Mouse (Mus musculus) bone marrow, adult 2 months (tissue): Measurements from ENCODE around the gene Lrrc29.

ENCODE experiments used
- CTCF ChIP-seq: fragments of 200-500 bp; IDR thresholded peaks from 2 replicates; pipeline ENCODE4 v1.5.1; 2011; ENCODE audit warnings: low read length, control low read depth; ENCODE audit not compliant: control insufficient read depth, insufficient read depth
- POLR2A ChIP-seq: fragments of 200-500 bp; IDR thresholded peaks from 2 replicates; pipeline ENCODE4 v1.6.1; 2011; ENCODE audit warnings: low read depth, mild to moderate bottlenecking, control low read depth, low read length, borderline replicate concordance; ENCODE audit not compliant: control insufficient read depth

DNA sequence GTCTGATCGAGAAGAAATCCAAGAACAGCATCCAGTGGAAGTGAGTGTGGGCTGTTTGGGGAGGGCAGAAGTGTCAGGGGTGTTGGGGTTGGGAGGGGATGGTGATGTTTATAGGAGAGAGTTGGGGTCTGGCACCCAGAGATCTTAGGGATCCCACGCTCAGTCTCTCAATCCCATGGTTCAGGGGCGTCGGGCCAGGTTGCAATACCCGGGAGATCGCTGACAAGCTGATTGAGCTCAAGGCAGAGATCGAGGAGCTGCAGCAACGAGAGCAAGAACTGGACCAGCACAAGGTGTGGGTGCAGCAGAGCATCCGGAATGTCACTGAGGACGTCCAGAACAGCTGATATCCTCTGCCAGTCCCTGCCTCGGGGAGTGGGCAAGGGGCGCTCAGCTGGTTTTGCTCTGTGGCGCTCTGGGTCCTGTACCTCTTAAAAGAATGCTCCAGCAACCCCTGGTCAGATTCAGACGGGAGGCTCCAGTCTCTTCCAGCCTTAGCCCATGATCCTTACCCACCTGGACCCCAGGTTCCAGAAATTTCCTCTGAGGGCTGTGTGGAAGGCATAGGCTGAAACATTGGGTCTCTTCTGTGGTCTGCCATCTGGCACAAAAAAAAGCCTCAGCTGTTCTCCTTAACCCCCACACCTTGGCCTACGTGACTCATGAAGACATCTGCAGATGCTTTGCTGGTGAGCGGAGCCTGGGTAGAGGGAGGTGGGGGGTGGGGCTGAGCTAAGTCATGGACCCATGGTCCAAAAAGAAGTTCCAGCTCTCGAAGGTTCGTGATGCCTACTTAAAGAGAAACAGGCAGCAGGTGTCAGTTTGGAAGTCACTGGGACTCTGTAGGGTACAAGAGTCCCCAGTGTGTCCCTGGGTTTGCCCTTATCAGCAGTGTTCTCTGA, 27.5 kb downstream of the Lrrc29 start:
- TF ChIP-seq CTCF: no peak
- TF ChIP-seq POLR2A: no peak
